Mouse (Mus musculus): ENCODE data around the gene 1110059E24Rik.

GRCm38 (mm10) chr19:21552801-21553200 is 100.0 kb downstream of the 1110059E24Rik start:
- no peak for TF ChIP-seq POLR2A (IDR thresholded peaks at IDR 0.05; ENCODE audit: low read depth, low read length)
- no peak for TF ChIP-seq CTCF (IDR thresholded peaks at IDR 0.05; ENCODE audit: extremely low read depth, insufficient read depth, insufficient read length, insufficient replicate concordance)

Data from spleen, adult 2 months (tissue).